Mouse (Mus musculus): Measurements from ENCODE around the gene Galnt18.

The Galnt18 gene

GRCm38 (mm10) chr7:111637866-111638448 is 141.8 kb downstream of the Galnt18 start:
- DNase-seq (ENCODE audit: low spot score in 2 of 2): no peak

GRCm38 (mm10) chr7:111636503-111636902 is 143.3 kb downstream of the Galnt18 start:
- no peak for DNase-seq (ENCODE audit: low spot score in 2 of 2)

GRCm38 (mm10) chr7:111631265-111631664 is 148.5 kb downstream of the Galnt18 start:
- peak in 1 of 2 experiments; percentile 25 for DNase-seq (ENCODE audit: low spot score in 2 of 2)

GRCm38 (mm10) chr7:111626232-111626631 is 153.5 kb downstream of the Galnt18 start:
- no peak for DNase-seq (ENCODE audit: low spot score in 2 of 2)

GRCm38 (mm10) chr7:111625736-111626135 is 154.0 kb downstream of the Galnt18 start:
- no peak for DNase-seq (ENCODE audit: low spot score in 2 of 2)

- peak; percentile 32 to 42 for DNase-seq (ENCODE audit: low spot score in 2 of 2)
Measured at GRCm38 (mm10) chr7:111616231-111616937, 163.4 kb downstream of the Galnt18 start.

- DNase-seq (ENCODE audit: low spot score in 2 of 2): no peak
Measured at GRCm38 (mm10) chr7:111614471-111614870, 165.3 kb downstream of the Galnt18 start.

GRCm38 (mm10) chr7:111607476-111607875 is 172.3 kb downstream of the Galnt18 start:
- no peak for DNase-seq (ENCODE audit: low spot score in 2 of 2)

GRCm38 (mm10) chr7:111606091-111606490 is 173.7 kb downstream of the Galnt18 start:
- DNase-seq (ENCODE audit: low spot score in 2 of 2): no peak

GRCm38 (mm10) chr7:111605663-111606062 is 174.1 kb downstream of the Galnt18 start:
- no peak for DNase-seq (ENCODE audit: low spot score in 2 of 2)

GRCm38 (mm10) chr7:111604578-111605208 is 175.1 kb downstream of the Galnt18 start:
- DNase-seq (ENCODE audit: low spot score in 2 of 2): no peak

- no peak for DNase-seq (ENCODE audit: low spot score in 2 of 2)
Measured at GRCm38 (mm10) chr7:111603186-111603585, 176.6 kb downstream of the Galnt18 start.

GRCm38 (mm10) chr7:111601339-111602067 is 178.3 kb downstream of the Galnt18 start:
- no peak for DNase-seq (ENCODE audit: low spot score in 2 of 2)

- no peak for DNase-seq (ENCODE audit: low spot score in 2 of 2)
Measured at GRCm38 (mm10) chr7:111600756-111601155, 179.0 kb downstream of the Galnt18 start.

GRCm38 (mm10) chr7:111593680-111594079 is 186.1 kb downstream of the Galnt18 start:
- DNase-seq (ENCODE audit: low spot score in 2 of 2): no peak

GRCm38 (mm10) chr7:111589506-111590125 is 190.2 kb downstream of the Galnt18 start:
- DNase-seq (ENCODE audit: low spot score in 2 of 2): peak in 1 of 2 experiments; percentile 11

GRCm38 (mm10) chr7:111588291-111588781 is 191.4 kb downstream of the Galnt18 start:
- DNase-seq (ENCODE audit: low spot score in 2 of 2): no peak

GRCm38 (mm10) chr7:111580547-111580946 is 199.2 kb downstream of the Galnt18 start:
- no peak for DNase-seq (ENCODE audit: low spot score in 2 of 2)

GRCm38 (mm10) chr7:111575096-111575495 is 204.7 kb downstream of the Galnt18 start:
- DNase-seq (ENCODE audit: low spot score in 2 of 2): no peak

GRCm38 (mm10) chr7:111572336-111572735 is 207.4 kb downstream of the Galnt18 start:
- no peak for DNase-seq (ENCODE audit: low spot score in 2 of 2)

GRCm38 (mm10) chr7:111566838-111567237 is 212.9 kb downstream of the Galnt18 start:
- no peak for DNase-seq (ENCODE audit: low spot score in 2 of 2)
